28 mouse cellular contexts compared by ENCODE assay signal in the genomic region with DNA sequence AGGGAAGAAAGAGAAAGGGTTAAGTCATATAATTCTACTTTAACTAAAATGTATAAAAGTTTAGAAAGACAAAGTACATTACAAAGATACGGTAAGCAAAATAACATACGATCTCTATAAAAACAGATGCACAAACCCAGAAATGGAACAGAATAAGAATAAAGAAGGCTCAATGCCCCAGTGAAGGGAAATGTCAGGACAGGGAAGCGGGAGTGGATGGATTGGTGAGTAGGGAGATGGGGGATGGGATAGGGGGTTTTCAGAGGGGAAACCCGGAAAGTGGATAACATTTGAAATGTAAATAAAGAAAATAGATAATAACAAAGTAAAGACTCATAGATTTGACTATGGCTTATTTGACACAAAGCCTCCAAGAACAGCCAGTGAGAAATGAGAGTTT.
"Had no signal": no experiment of that assay in that cellular context is flagged by ENCODE, and none has a peak within 500 bp of the region (broad histone marks: within the 10 kb centered on the region; RNA-seq: fewer than 3 reads in every experiment).

No protein-coding gene starts in this region.

- H3K9me3 ChIP-seq: embryonic facial prominence, embryonic 10.5 days; embryonic facial prominence, embryonic 12.5 days; embryonic facial prominence, embryonic 13.5 days; embryonic facial prominence, embryonic 15.5 days; forebrain, embryonic 10.5 days; forebrain, embryonic 12.5 days; forebrain, embryonic 13.5 days; forebrain, embryonic 15.5 days had no signal

- DNase-seq: cerebellum, adult 2 months; cerebellum, adult 8-10 months; cerebellum, adult 9-10 months; cerebellum, adult 9-11 months; cerebellum, postnatal 10 days; cerebellum, postnatal 14 days; cerebellum, postnatal 25 days; cerebellum, postnatal 36 days; embryo, embryonic 11 days; forebrain, postnatal 0 days; gastrocnemius, adult 2 months; gastrocnemius, postnatal 10 days; gastrocnemius, postnatal 14 days; gastrocnemius, postnatal 25 days; gastrocnemius, postnatal 36 days; heart, adult 18-20 months; heart, adult 2 months had no signal

- H3K4me3 ChIP-seq: embryonic facial prominence, embryonic 10.5 days; embryonic facial prominence, embryonic 12.5 days; embryonic facial prominence, embryonic 13.5 days; embryonic facial prominence, embryonic 15.5 days; erythroblast, embryonic 14.5 days; forebrain, embryonic 10.5 days; forebrain, embryonic 12.5 days; forebrain, embryonic 13.5 days; forebrain, embryonic 15.5 days; gastrocnemius, adult 2 months; heart, adult 2 months had no signal

- H3K36me3 ChIP-seq: embryonic facial prominence, embryonic 10.5 days; embryonic facial prominence, embryonic 12.5 days; embryonic facial prominence, embryonic 13.5 days; embryonic facial prominence, embryonic 15.5 days; forebrain, embryonic 10.5 days; forebrain, embryonic 12.5 days; forebrain, embryonic 15.5 days had no signal

- H3K4me2 ChIP-seq: embryonic facial prominence, embryonic 12.5 days; embryonic facial prominence, embryonic 13.5 days; embryonic facial prominence, embryonic 15.5 days; forebrain, embryonic 12.5 days; forebrain, embryonic 13.5 days; forebrain, embryonic 15.5 days had no signal

- ATAC-seq: forebrain, embryonic 13.5 days; forebrain, embryonic 14.5 days; forebrain, embryonic 15.5 days; forebrain, embryonic 16.5 days; forebrain, postnatal 0 days had no signal

- H3K9ac ChIP-seq: embryonic facial prominence, embryonic 12.5 days; embryonic facial prominence, embryonic 13.5 days; embryonic facial prominence, embryonic 15.5 days; forebrain, embryonic 12.5 days; forebrain, embryonic 13.5 days; forebrain, embryonic 15.5 days; forebrain, postnatal 0 days had no signal

- H3K27me3 ChIP-seq: embryonic facial prominence, embryonic 12.5 days; embryonic facial prominence, embryonic 13.5 days; embryonic facial prominence, embryonic 15.5 days; forebrain, embryonic 12.5 days; forebrain, embryonic 13.5 days; forebrain, embryonic 15.5 days had no signal

- H3K27ac ChIP-seq: embryonic facial prominence, embryonic 10.5 days; embryonic facial prominence, embryonic 12.5 days; embryonic facial prominence, embryonic 13.5 days; embryonic facial prominence, embryonic 15.5 days; forebrain, embryonic 10.5 days; forebrain, embryonic 12.5 days; forebrain, embryonic 13.5 days; forebrain, embryonic 15.5 days; gastrocnemius, adult 2 months; heart, adult 2 months had no signal
